Mouse (Mus musculus): ENCODE results near the gene Poc1b.

DNA sequence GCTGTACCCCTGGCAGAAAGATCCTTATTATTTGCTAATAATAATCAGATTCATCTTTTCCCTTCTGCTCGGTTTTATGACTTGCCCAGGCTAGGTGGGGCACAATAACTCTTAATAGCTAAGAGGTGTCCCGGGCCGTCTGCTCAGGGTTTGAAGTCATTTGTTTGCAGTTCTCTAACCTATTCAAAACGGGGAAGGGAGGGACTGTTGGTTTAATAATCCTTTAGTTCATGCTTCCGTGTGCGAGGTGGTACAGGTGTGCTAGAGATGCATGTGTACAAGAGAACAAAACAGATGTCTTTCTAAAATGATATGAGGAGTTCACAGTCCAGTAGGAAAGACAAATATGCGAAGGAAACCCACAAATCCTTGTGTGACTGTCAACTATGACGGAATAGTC lies 7.5 kb downstream of the Poc1b start:
- no peak for TF ChIP-seq POLR2A (IDR thresholded peaks at IDR 0.05; ENCODE audit: extremely low read depth, insufficient read depth, low read length)
- no peak for TF ChIP-seq CTCF (IDR thresholded peaks at IDR 0.05; ENCODE audit: low read depth, low read length)
